Mouse (Mus musculus): Measurements from ENCODE around the gene Col9a3. TPM values are rescaled to one million over a fixed set of nuclear protein-coding genes. Genes with fewer than 3 reads are reported as not detected.

Gene Col9a3
- total and polyA plus RNA-seq, 3 experiments = 0.15 to 0.56 TPM; not detected in 1

- no peak overlapping the region for H3K9ac ChIP-seq (ENCODE audit: control insufficient read depth, low read depth, low read length, poor library complexity, severe bottlenecking)
- DNase-seq (ENCODE audit: low read depth, low spot score) = no peak
- no peaks in the 10 kb centered on the region for H3K9me3 ChIP-seq (replicated peaks; ENCODE audit: insufficient read depth, low read length)
- no peaks in the 10 kb centered on the region for H3K36me3 ChIP-seq (ENCODE audit: control insufficient read depth in 1 of 2, insufficient read depth in 2 of 2, low read length in 2 of 2)
- no peak for TF ChIP-seq TAL1 (IDR thresholded peaks at IDR 0.05; ENCODE audit: low read length)
- no peak for TF ChIP-seq TBP (IDR thresholded peaks at IDR 0.05; ENCODE audit: low read depth, low read length)
- no peak for TF ChIP-seq MXI1 (IDR thresholded peaks at IDR 0.05; ENCODE audit: low read depth, low read length)
- no peak for TF ChIP-seq KAT2A (conservative IDR thresholded peaks at IDR 0.05; ENCODE audit: low read depth, low read length)
- no peak for TF ChIP-seq TCF12 (IDR thresholded peaks at IDR 0.05; ENCODE audit: low read depth, low read length)
- TF ChIP-seq MAZ (IDR thresholded peaks at IDR 0.05; ENCODE audit: low read depth, low read length) = no peak
- TF ChIP-seq SMC3 (IDR thresholded peaks at IDR 0.05; ENCODE audit: low read depth, low read length) = no peak
- TF ChIP-seq JUND (IDR thresholded peaks at IDR 0.05; ENCODE audit: low read depth, low read length) = no peak
- no peak for TF ChIP-seq USF1 (IDR thresholded peaks at IDR 0.05; ENCODE audit: low read depth, low read length)
- TF ChIP-seq CHD2 (IDR thresholded peaks at IDR 0.05; ENCODE audit: low read length) = no peak
- TF ChIP-seq ELF1 (IDR thresholded peaks at IDR 0.05; ENCODE audit: low read depth, low read length) = no peak
- TF ChIP-seq CTCF (IDR thresholded peaks at IDR 0.05 in 2 of 3, conservative IDR thresholded peaks at IDR 0.05 in 1 of 3; ENCODE audit: control insufficient read depth in 1 of 3, insufficient read depth in 1 of 3, low read depth in 2 of 3, low read length in 3 of 3, poor library complexity in 1 of 3, severe bottlenecking in 1 of 3) = no peak
- TF ChIP-seq ZKSCAN1 (IDR thresholded peaks at IDR 0.05; ENCODE audit: low read depth, low read length) = no peak
- TF ChIP-seq EP300 (IDR thresholded peaks at IDR 0.05; ENCODE audit: low read depth in 1 of 2, low read length in 2 of 2) = no peak
- no peak for TF ChIP-seq POLR2AphosphoS2 (IDR thresholded peaks at IDR 0.05; ENCODE audit: low read length)
- TF ChIP-seq MYC (IDR thresholded peaks at IDR 0.05; ENCODE audit: low read depth, low read length) = no peak
- TF ChIP-seq POLR2AphosphoS5 (IDR thresholded peaks at IDR 0.05; ENCODE audit: borderline replicate concordance, low read depth, low read length) = no peak
- TF ChIP-seq MYB (IDR thresholded peaks at IDR 0.05; ENCODE audit: low read depth, low read length) = no peak
- TF ChIP-seq GABPA (IDR thresholded peaks at IDR 0.05; ENCODE audit: low read depth, low read length) = no peak
- no peak overlapping the region for H3K4me3 ChIP-seq (ENCODE audit: control insufficient read depth in 1 of 2, insufficient read depth in 1 of 2, low read depth in 2 of 2, low read length in 2 of 2)
- peaks cover 3 to 5% of the 10 kb centered on the region in 2 experiments; a peak in 3 of 4 replicates for H3K27me3 ChIP-seq (ENCODE audit: control insufficient read depth in 1 of 2, insufficient read depth in 2 of 2, low read length in 2 of 2)
- H3K27ac ChIP-seq (ENCODE audit: control insufficient read depth, low read depth, low read length) = no peak overlapping the region
- H3K79me2 ChIP-seq (ENCODE audit: control insufficient read depth, insufficient read depth, low read length, poor library complexity) = no peaks in the 10 kb centered on the region
- H3K4me1 ChIP-seq (ENCODE audit: control insufficient read depth in 1 of 2, insufficient read depth in 2 of 2, low read length in 2 of 2) = no peaks in the 10 kb centered on the region
Observed at GRCm38 (mm10) chr2:180643626-180644025, 46.0 kb downstream of the Col9a3 start.

- no peaks in the 10 kb centered on the region for H3K9me3 ChIP-seq (replicated peaks; ENCODE audit: insufficient read depth, low read length)
- H3K79me2 ChIP-seq (ENCODE audit: control insufficient read depth, insufficient read depth, low read length, poor library complexity) = no peaks in the 10 kb centered on the region
- no peak overlapping the region for H3K27ac ChIP-seq (ENCODE audit: control insufficient read depth, low read depth, low read length)
- peaks cover 3 to 10% of the 10 kb centered on the region in 2 experiments; a peak in 2 of 4 replicates for H3K27me3 ChIP-seq (ENCODE audit: control insufficient read depth in 1 of 2, insufficient read depth in 2 of 2, low read length in 2 of 2)
- H3K9ac ChIP-seq (ENCODE audit: control insufficient read depth, low read depth, low read length, poor library complexity, severe bottlenecking) = no peak overlapping the region
- no peak for DNase-seq (ENCODE audit: low read depth, low spot score)
- no peaks in the 10 kb centered on the region for H3K4me1 ChIP-seq (ENCODE audit: control insufficient read depth in 1 of 2, insufficient read depth in 2 of 2, low read length in 2 of 2)
- H3K4me3 ChIP-seq (ENCODE audit: control insufficient read depth in 1 of 2, insufficient read depth in 1 of 2, low read depth in 2 of 2, low read length in 2 of 2) = no peak overlapping the region
- no peaks in the 10 kb centered on the region for H3K36me3 ChIP-seq (ENCODE audit: control insufficient read depth in 1 of 2, insufficient read depth in 2 of 2, low read length in 2 of 2)
- TF ChIP-seq CTCF (IDR thresholded peaks at IDR 0.05 in 2 of 3, conservative IDR thresholded peaks at IDR 0.05 in 1 of 3; ENCODE audit: control insufficient read depth in 1 of 3, insufficient read depth in 1 of 3, low read depth in 2 of 3, low read length in 3 of 3, poor library complexity in 1 of 3, severe bottlenecking in 1 of 3) (peak in 1 of 3 experiments; percentile 15; a peak in 1 of 6 replicates), TBP (IDR thresholded peaks at IDR 0.05; ENCODE audit: low read depth, low read length) (no peak)
Observed at GRCm38 (mm10) chr2:180646841-180647240, 49.3 kb downstream of the Col9a3 start.
